Mouse (Mus musculus) embryonic facial prominence, embryonic 12.5 days (tissue): ENCODE data around the gene Myrfl. TPM values are rescaled to one million over a fixed set of nuclear protein-coding genes. Genes with fewer than 3 reads are reported as not detected.

Experiments
- ATAC-seq: fragments of 200-750 bp; cut with Nextera tagmentation; 2 replicates; pipeline ENCODE4 v1.8.0; 2017; ENCODE audit not compliant: insufficient number of reproducible peaks, insufficient read depth, low FRiP score, low TSS enrichment
- H3K27ac ChIP-seq: fragments of 300-500 bp; sonication (generic); 2 replicates; pipeline ENCODE4 v1.5.1; 2016; ENCODE audit warnings: mild to moderate bottlenecking
- H3K27me3 ChIP-seq: fragments of 300-500 bp; sonication (generic); 2 replicates; pipeline ENCODE4 v1.6.1; 2016; ENCODE audit warnings: mild to moderate bottlenecking, moderate library complexity
- H3K36me3 ChIP-seq: fragments of 300-500 bp; sonication (generic); 2 replicates; pipeline ENCODE4 v1.6.1; 2016; ENCODE audit warnings: mild to moderate bottlenecking
- H3K4me1 ChIP-seq: fragments of 300-500 bp; sonication (generic); 2 replicates; pipeline ENCODE4 v1.6.1; 2016
- H3K4me2 ChIP-seq: fragments of 300-500 bp; sonication (generic); replicated peaks from 2 replicates; pipeline ENCODE4 v1.6.1; 2016; ENCODE audit warnings: mild to moderate bottlenecking, moderate library complexity
- H3K4me3 ChIP-seq: fragments of 300-500 bp; sonication (generic); 2 replicates; pipeline ENCODE4 v1.5.1; 2016; ENCODE audit warnings: mild to moderate bottlenecking
- H3K9ac ChIP-seq: fragments of 300-500 bp; sonication (generic); 2 replicates; pipeline ENCODE4 v1.6.1; 2016; ENCODE audit warnings: mild to moderate bottlenecking, moderate library complexity
- H3K9me3 ChIP-seq: fragments of 300-500 bp; sonication (generic); 2 replicates; pipeline ENCODE4 v1.6.1; 2016; ENCODE audit warnings: mild to moderate bottlenecking, moderate library complexity
- WGBS: fragments of 180-500 bp; shearing (Covaris S2); methylation state at CpG from one replicate; pipeline ENCODE4 v1.1.7; 2016; 5-methylcytosine and 5-hydroxymethylcytosine counted together
- polyA plus RNA-seq: library from polyadenylated mRNA; unstranded; fragments of >200 nt; fragmentation: Nextera tagmentation; extraction: Ambion mirVana; gene quantifications from 2 replicates; pipeline ENCODE4 v1.2.1, GENCODE M21; 2016

The Myrfl gene
- polyA plus RNA-seq, 1 experiment from 2014 or later = 0.18 TPM

GRCm38 (mm10) chr10:116908901-116909642 lies 12.4 kb upstream of the Myrfl start:
- H3K9me3 ChIP-seq = no peaks in the 10 kb centered on the region
- 79% methylated on average over 15 of the region's 15 CpGs for WGBS
- no peaks in the 10 kb centered on the region for H3K4me1 ChIP-seq
- no peak overlapping the region for H3K4me3 ChIP-seq
- H3K36me3 ChIP-seq = peaks cover 70% of the 10 kb centered on the region
- ATAC-seq = no peak
- no peaks in the 10 kb centered on the region for H3K27me3 ChIP-seq
- H3K9ac ChIP-seq = no peak overlapping the region
- no peak overlapping the region for H3K4me2 ChIP-seq
- H3K27ac ChIP-seq = no peak overlapping the region

- no peak overlapping the region for H3K9ac ChIP-seq
- WGBS = 92% methylated on average over 9 of the region's 9 CpGs
- H3K9me3 ChIP-seq = no peaks in the 10 kb centered on the region
- no peak for ATAC-seq
- no peaks in the 10 kb centered on the region for H3K27me3 ChIP-seq
- H3K27ac ChIP-seq = no peak overlapping the region
- H3K4me3 ChIP-seq = no peak overlapping the region
- H3K4me2 ChIP-seq = no peak overlapping the region
- peaks cover 52% of the 10 kb centered on the region for H3K36me3 ChIP-seq
- no peaks in the 10 kb centered on the region for H3K4me1 ChIP-seq
Measured at GRCm38 (mm10) chr10:116906794-116907193, 10.1 kb upstream of the Myrfl start.

- Histone ChIP-seq H3K4me2 (no peak overlapping the region), H3K4me1 (no peaks in the 10 kb centered on the region), H3K27ac (no peak overlapping the region), H3K9me3 (no peaks in the 10 kb centered on the region), H3K36me3 (peaks cover 37% of the 10 kb centered on the region), H3K27me3 (no peaks in the 10 kb centered on the region), H3K4me3 (no peak overlapping the region), H3K9ac (no peak overlapping the region)
- 88% methylated on average over 10 of the region's 10 CpGs for WGBS
- ATAC-seq = no peak
Measured at GRCm38 (mm10) chr10:116904503-116904908, 7.8 kb upstream of the Myrfl start.

- no peak for ATAC-seq
- no peak overlapping the region for H3K4me2 ChIP-seq
- H3K4me3 ChIP-seq = no peak overlapping the region
- WGBS = 75% methylated on average over 12 of the region's 12 CpGs
- H3K9ac ChIP-seq = no peak overlapping the region
- H3K4me1 ChIP-seq = peaks cover 6% of the 10 kb centered on the region; the same call in 1 of the 2 replicates
- 0 out of 2 replicates have a peak, but pooled peaks cover 5% of the 10 kb centered on the region for H3K27me3 ChIP-seq
- no peaks in the 10 kb centered on the region for H3K36me3 ChIP-seq
- H3K27ac ChIP-seq = no peak overlapping the region
- H3K9me3 ChIP-seq = no peaks in the 10 kb centered on the region
Measured at GRCm38 (mm10) chr10:116895108-116895833, 1.4 kb downstream of the Myrfl start.

- Histone ChIP-seq H3K4me1 (peaks cover 6% of the 10 kb centered on the region; the same call in 1 of the 2 replicates), H3K9ac (no peak overlapping the region), H3K36me3 (no peaks in the 10 kb centered on the region), H3K4me3 (no peak overlapping the region), H3K9me3 (no peaks in the 10 kb centered on the region), H3K27ac (no peak overlapping the region), H3K4me2 (no peak overlapping the region), H3K27me3 (0 out of 2 replicates have a peak, but pooled peaks cover 5% of the 10 kb centered on the region)
- WGBS = 62% methylated on average over 6 of the region's 6 CpGs
- ATAC-seq = no peak
Measured at GRCm38 (mm10) chr10:116894540-116894939, 2.2 kb downstream of the Myrfl start.

- WGBS = 19% methylated on average over 3 of the region's 3 CpGs
Measured at GRCm38 (mm10) chr10:116893753-116894152, 3.0 kb downstream of the Myrfl start.

GRCm38 (mm10) chr10:116890587-116890986 lies 6.1 kb downstream of the Myrfl start:
- Histone ChIP-seq H3K36me3 (no peaks in the 10 kb centered on the region), H3K27me3 (0 out of 2 replicates have a peak, but pooled peaks cover 5% of the 10 kb centered on the region), H3K4me2 (no peak overlapping the region), H3K9me3 (no peaks in the 10 kb centered on the region), H3K9ac (no peak overlapping the region; the same call in 1 of the 2 replicates), H3K4me3 (no peak overlapping the region), H3K4me1 (peaks cover 6% of the 10 kb centered on the region; the same call in 1 of the 2 replicates), H3K27ac (no peak overlapping the region)
- 35% methylated on average over 5 of the region's 5 CpGs for WGBS
- ATAC-seq = no peak

More at GRCm38 (mm10) chr10:116893753-116894152, 3.0 kb downstream of the Myrfl start:
- H3K36me3 ChIP-seq = no peaks in the 10 kb centered on the region
- H3K4me1 ChIP-seq = peaks cover 6% of the 10 kb centered on the region; the same call in 1 of the 2 replicates
- H3K27me3 ChIP-seq = 0 out of 2 replicates have a peak, but pooled peaks cover 5% of the 10 kb centered on the region
- no peak for ATAC-seq
- H3K9me3 ChIP-seq = no peaks in the 10 kb centered on the region
- no peak overlapping the region for H3K4me2 ChIP-seq
- H3K4me3 ChIP-seq = no peak overlapping the region
- no peak overlapping the region for H3K27ac ChIP-seq
- no peak overlapping the region for H3K9ac ChIP-seq

GRCm38 (mm10) chr10:116884552-116884951 lies 12.2 kb downstream of the Myrfl start:
- 75% methylated on average over 3 of the region's 3 CpGs for WGBS
- H3K27me3 ChIP-seq = no peaks in the 10 kb centered on the region
- H3K4me1 ChIP-seq = no peaks in the 10 kb centered on the region
- H3K9me3 ChIP-seq = no peaks in the 10 kb centered on the region
- no peak overlapping the region for H3K9ac ChIP-seq
- H3K27ac ChIP-seq = no peak overlapping the region
- no peaks in the 10 kb centered on the region for H3K36me3 ChIP-seq
- no peak for ATAC-seq
- H3K4me2 ChIP-seq = no peak overlapping the region
- no peak overlapping the region for H3K4me3 ChIP-seq

- Histone ChIP-seq H3K9me3 (no peaks in the 10 kb centered on the region), H3K27ac (no peak overlapping the region), H3K4me1 (no peaks in the 10 kb centered on the region), H3K27me3 (no peaks in the 10 kb centered on the region), H3K36me3 (no peaks in the 10 kb centered on the region), H3K9ac (no peak overlapping the region), H3K4me3 (no peak overlapping the region), H3K4me2 (no peak overlapping the region)
- WGBS = 64% methylated on average over 5 of the region's 5 CpGs
- no peak for ATAC-seq
Measured at GRCm38 (mm10) chr10:116883531-116883930, 13.2 kb downstream of the Myrfl start.

GRCm38 (mm10) chr10:116877436-116877835 lies 19.3 kb downstream of the Myrfl start:
- Histone ChIP-seq H3K27ac (no peak overlapping the region), H3K9me3 (no peaks in the 10 kb centered on the region), H3K36me3 (no peaks in the 10 kb centered on the region), H3K27me3 (no peaks in the 10 kb centered on the region), H3K4me2 (no peak overlapping the region), H3K4me1 (no peaks in the 10 kb centered on the region), H3K4me3 (no peak overlapping the region), H3K9ac (no peak overlapping the region)
- no peak for ATAC-seq
- 78% methylated on average over 4 of the region's 4 CpGs for WGBS

- Histone ChIP-seq H3K9ac (no peak overlapping the region), H3K36me3 (no peaks in the 10 kb centered on the region), H3K4me3 (no peak overlapping the region), H3K9me3 (no peaks in the 10 kb centered on the region), H3K4me2 (no peak overlapping the region), H3K4me1 (no peaks in the 10 kb centered on the region), H3K27ac (no peak overlapping the region), H3K27me3 (no peaks in the 10 kb centered on the region)
- ATAC-seq = no peak
- 79% methylated on average over 9 of the region's 9 CpGs for WGBS
Measured at GRCm38 (mm10) chr10:116874490-116874889, 22.2 kb downstream of the Myrfl start.

- H3K4me2 ChIP-seq = no peak overlapping the region
- H3K4me3 ChIP-seq = no peak overlapping the region
- H3K36me3 ChIP-seq = no peaks in the 10 kb centered on the region
- no peaks in the 10 kb centered on the region for H3K4me1 ChIP-seq
- 79% methylated on average over 14 of the region's 14 CpGs for WGBS
- H3K27me3 ChIP-seq = no peaks in the 10 kb centered on the region
- no peak for ATAC-seq
- no peak overlapping the region for H3K27ac ChIP-seq
- H3K9me3 ChIP-seq = no peaks in the 10 kb centered on the region
- H3K9ac ChIP-seq = no peak overlapping the region
Measured at GRCm38 (mm10) chr10:116872016-116872410, 24.7 kb downstream of the Myrfl start.
